Mouse (Mus musculus): ENCODE data around the gene Bcl2a1b. TPM values are rescaled to one million over a fixed set of nuclear protein-coding genes. Genes with fewer than 3 reads are reported as not detected.
"Not testable (repeated sequence)": the region's sequence is repeated elsewhere in the genome, so short reads cannot be mapped to it uniquely, and the experiment has no call there.

Gene Bcl2a1b
- polyA plus RNA-seq, 1 experiment from 2014 or later: 0.67 TPM

DNA sequence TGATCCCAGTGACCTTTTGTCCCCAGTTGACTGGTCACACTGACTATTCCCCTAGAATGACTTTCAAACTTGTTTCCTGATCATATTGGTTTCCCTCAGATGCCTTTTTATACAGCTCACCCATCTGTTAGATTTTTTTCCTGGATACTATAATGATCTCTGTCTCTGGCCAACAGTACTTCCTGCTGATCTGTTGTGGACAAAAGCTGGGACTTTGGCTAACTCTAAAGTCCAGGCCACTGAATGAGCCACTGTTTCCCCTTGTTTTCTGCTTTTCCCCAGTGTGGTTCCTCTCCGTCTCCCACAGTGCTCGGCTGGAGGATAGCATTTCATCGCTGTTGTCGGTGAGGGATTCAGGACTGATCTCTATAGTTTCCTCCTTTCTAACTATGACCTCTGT, 19.2 kb downstream of the Bcl2a1b start:
- DNase-seq (ENCODE audit: low spot score); H3K4me3 ChIP-seq; H3K9me3 ChIP-seq; H3K36me3 ChIP-seq; H3K27ac ChIP-seq; H3K4me1 ChIP-seq (replicated peaks); H3K27me3 ChIP-seq (ENCODE audit: insufficient read depth, poor library complexity, severe bottlenecking): not testable (repeated sequence)
- 77% methylated on average over 4 of the region's 4 CpGs for WGBS

DNA sequence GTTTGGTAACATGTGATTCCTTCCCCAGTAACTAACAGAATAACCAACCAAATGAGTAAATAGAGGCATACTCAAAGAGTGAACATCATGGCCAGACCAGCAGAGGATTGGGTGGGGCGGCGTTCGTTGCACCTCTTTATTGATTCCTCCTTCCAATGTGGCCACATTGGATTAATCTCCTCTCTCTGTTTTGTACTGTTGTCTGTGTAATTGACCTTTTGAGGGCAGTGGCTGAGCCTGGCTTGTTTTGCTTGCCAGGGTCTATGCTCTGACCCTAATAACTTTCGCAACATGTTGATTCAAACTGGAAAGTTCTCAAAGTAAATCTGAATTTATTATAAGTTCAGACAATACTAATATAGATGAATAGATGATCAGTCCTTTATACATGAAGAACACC, 20.7 kb downstream of the Bcl2a1b start:
- 93% methylated on average over 3 of the region's 4 CpGs for WGBS
- not testable (repeated sequence) for H3K4me3 ChIP-seq; DNase-seq (ENCODE audit: low spot score); H3K27me3 ChIP-seq (ENCODE audit: insufficient read depth, poor library complexity, severe bottlenecking); H3K4me1 ChIP-seq (replicated peaks); H3K36me3 ChIP-seq; H3K27ac ChIP-seq; H3K9me3 ChIP-seq

- not testable (repeated sequence) for H3K4me1 ChIP-seq (replicated peaks); H3K27ac ChIP-seq; DNase-seq (ENCODE audit: low spot score); H3K36me3 ChIP-seq; H3K27me3 ChIP-seq (ENCODE audit: insufficient read depth, poor library complexity, severe bottlenecking); H3K9me3 ChIP-seq; H3K4me3 ChIP-seq
- 90% methylated on average over 6 of the region's 6 CpGs for WGBS
These were observed 21.8 kb downstream of the Bcl2a1b start for GRCm38 (mm10) chr9:89220704-89221287.

DNA sequence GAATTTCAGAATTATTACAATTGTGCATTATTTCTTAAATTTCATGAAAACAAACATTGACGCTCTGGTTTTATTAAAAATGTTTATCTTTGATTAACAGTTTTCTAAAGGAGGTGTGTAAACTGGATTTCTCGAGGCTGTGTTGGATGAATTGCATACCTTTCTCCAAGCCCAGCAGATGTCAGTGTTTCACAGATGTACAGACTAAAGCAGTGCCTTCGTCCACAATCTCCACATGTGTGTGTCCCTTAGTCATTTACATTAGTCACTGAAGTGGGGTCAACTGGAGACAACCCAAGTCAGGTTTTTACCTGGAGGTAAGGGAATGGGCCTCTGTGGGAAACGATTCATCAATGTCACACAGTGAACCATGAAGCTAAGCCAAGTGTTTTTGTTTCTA, 27.1 kb downstream of the Bcl2a1b start:
- no peaks in the 10 kb centered on the region for H3K9me3 ChIP-seq
- no peaks in the 10 kb centered on the region for H3K27me3 ChIP-seq (ENCODE audit: insufficient read depth, poor library complexity, severe bottlenecking)
- H3K4me1 ChIP-seq (replicated peaks): no peaks in the 10 kb centered on the region
- no peak overlapping the region for H3K4me3 ChIP-seq
- H3K27ac ChIP-seq: no peak overlapping the region
- no peak for DNase-seq (ENCODE audit: low spot score)
- WGBS: 65% methylated on average over 4 of the region's 4 CpGs
- no peaks in the 10 kb centered on the region for H3K36me3 ChIP-seq

- Histone ChIP-seq H3K4me3 (no peak overlapping the region), H3K27ac (no peak overlapping the region), H3K36me3 (no peaks in the 10 kb centered on the region), H3K27me3 (ENCODE audit: insufficient read depth, poor library complexity, severe bottlenecking) (no peaks in the 10 kb centered on the region), H3K4me1 (replicated peaks) (no peaks in the 10 kb centered on the region), H3K9me3 (no peaks in the 10 kb centered on the region)
- 90% methylated on average over 7 of the region's 7 CpGs for WGBS
- no peak for DNase-seq (ENCODE audit: low spot score)
These were observed 29.1 kb downstream of the Bcl2a1b start for GRCm38 (mm10) chr9:89228122-89228521.

GRCm38 (mm10) chr9:89230897-89231497, 32.0 kb downstream of the Bcl2a1b start:
- H3K9me3 ChIP-seq; H3K27ac ChIP-seq; H3K36me3 ChIP-seq; H3K4me1 ChIP-seq (replicated peaks); DNase-seq (ENCODE audit: low spot score); H3K4me3 ChIP-seq; H3K27me3 ChIP-seq (ENCODE audit: insufficient read depth, poor library complexity, severe bottlenecking): not testable (repeated sequence)
- WGBS: 70% methylated on average over 1 of the region's 2 CpGs

- not testable (repeated sequence) for H3K9me3 ChIP-seq; H3K4me1 ChIP-seq (replicated peaks); H3K36me3 ChIP-seq; H3K27ac ChIP-seq; DNase-seq (ENCODE audit: low spot score); H3K27me3 ChIP-seq (ENCODE audit: insufficient read depth, poor library complexity, severe bottlenecking); H3K4me3 ChIP-seq
- 87% methylated on average over 4 of the region's 4 CpGs for WGBS
These were observed 38.1 kb downstream of the Bcl2a1b start for GRCm38 (mm10) chr9:89237131-89237530.

GRCm38 (mm10) chr9:89238976-89239505, 40.0 kb downstream of the Bcl2a1b start:
- not testable (repeated sequence) for H3K4me1 ChIP-seq (replicated peaks); H3K9me3 ChIP-seq; H3K36me3 ChIP-seq; H3K4me3 ChIP-seq; DNase-seq (ENCODE audit: low spot score); H3K27me3 ChIP-seq (ENCODE audit: insufficient read depth, poor library complexity, severe bottlenecking); H3K27ac ChIP-seq
- 86% methylated on average over 5 of the region's 5 CpGs for WGBS

DNA sequence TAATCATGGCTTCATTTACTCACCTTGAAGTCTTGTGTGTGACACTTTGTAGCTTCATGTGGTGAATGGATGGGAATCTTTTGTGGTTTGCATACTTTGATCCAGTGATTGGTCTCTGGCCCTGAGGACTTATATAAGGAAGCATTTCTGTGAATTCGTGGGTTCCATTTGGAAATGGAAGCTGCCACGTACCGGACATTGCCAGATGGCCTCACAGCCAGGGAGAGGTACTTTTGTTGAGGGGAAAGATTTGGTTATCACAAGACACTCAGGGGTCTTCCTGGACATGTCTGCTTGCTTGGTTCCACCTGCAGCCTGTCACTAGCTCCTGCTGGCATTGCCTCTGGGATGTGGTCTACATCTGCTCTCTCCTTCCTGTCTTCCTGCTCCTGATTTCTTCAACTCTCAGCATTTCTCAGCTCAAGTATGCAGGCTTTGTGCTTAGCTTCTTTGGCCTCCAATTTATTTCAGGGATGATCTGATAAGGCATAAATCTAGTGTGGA, 41.6 kb downstream of the Bcl2a1b start:
- not testable (repeated sequence) for H3K36me3 ChIP-seq; H3K4me1 ChIP-seq (replicated peaks); H3K27me3 ChIP-seq (ENCODE audit: insufficient read depth, poor library complexity, severe bottlenecking); H3K4me3 ChIP-seq; DNase-seq (ENCODE audit: low spot score); H3K9me3 ChIP-seq; H3K27ac ChIP-seq
- WGBS: 77% methylated on average over 3 of the region's 3 CpGs

- no peaks in the 10 kb centered on the region for H3K9me3 ChIP-seq
- H3K4me1 ChIP-seq (replicated peaks): no peaks in the 10 kb centered on the region
- no peak for DNase-seq (ENCODE audit: low spot score)
- H3K4me3 ChIP-seq: no peak overlapping the region
- 87% methylated on average over 2 of the region's 2 CpGs for WGBS
- no peak overlapping the region for H3K27ac ChIP-seq
- no peaks in the 10 kb centered on the region for H3K36me3 ChIP-seq
- no peaks in the 10 kb centered on the region for H3K27me3 ChIP-seq (ENCODE audit: insufficient read depth, poor library complexity, severe bottlenecking)
These were observed 54.4 kb downstream of the Bcl2a1b start for GRCm38 (mm10) chr9:89253400-89253799.

- DNase-seq (ENCODE audit: low spot score): no peak
- H3K27ac ChIP-seq: no peak overlapping the region
- H3K27me3 ChIP-seq (ENCODE audit: insufficient read depth, poor library complexity, severe bottlenecking): no peaks in the 10 kb centered on the region
- no peaks in the 10 kb centered on the region for H3K9me3 ChIP-seq
- WGBS: 93% methylated on average over 12 of the region's 12 CpGs
- H3K36me3 ChIP-seq: no peaks in the 10 kb centered on the region
- no peaks in the 10 kb centered on the region for H3K4me1 ChIP-seq (replicated peaks)
- no peak overlapping the region for H3K4me3 ChIP-seq
These were observed 57.7 kb downstream of the Bcl2a1b start for GRCm38 (mm10) chr9:89256556-89257335.

Data from hindbrain, embryonic 10.5 days (tissue).